ENCODE assay signal across 16 mouse cellular contexts in genomic region chr6:146999302-146999701, GRCm38 (mm10). TPM values are rescaled to one million over a fixed set of nuclear protein-coding genes. Genes with fewer than 3 reads are reported as not detected.
DNase-seq lines count a peak whose midpoint lies in the region.
"Had no signal": no experiment of that assay in that cellular context is flagged by ENCODE, and none has a peak within 500 bp of the region (broad histone marks: within the 10 kb centered on the region; RNA-seq: fewer than 3 reads in every experiment).

No protein-coding gene starts in this region.

- intact Hi-C loops in left cerebral cortex, postnatal 36 days (cut with DNase I) = no loop called here

- DNase-seq in layer of hippocampus, adult 11-12 months (ENCODE audit: low spot score) = peak; percentile 30
- DNase-seq in layer of hippocampus, adult 9-10 months (ENCODE audit: low spot score) = no peak
- peak; percentile 32 to 35 for DNase-seq in left cerebral cortex, postnatal 36 days (ENCODE audit: low spot score in 2 of 2)
- no peak for DNase-seq in left cerebral cortex, adult 11 months (ENCODE audit: low spot score)
- peak; percentile 78 for DNase-seq in brain, adult 2 months (ENCODE audit: low read depth, low spot score)
- peak; percentile 59 for DNase-seq in telencephalon, adult 2 months (ENCODE audit: low read depth, low spot score)
- DNase-seq: adrenal gland, postnatal 14 days; cerebellum, adult 2 months; cerebellum, postnatal 10 days; gastrocnemius, adult 2 months; gastrocnemius, postnatal 25 days had no signal

RNA-seq across cellular contexts. Expression of gene Rep15, which starts 33.1 kb away (rescaled TPM):
- total RNA-seq in left cerebral cortex, postnatal 36 days (2021) = 1 to 10 TPM; 1.1 to 2.7 TPM

RNA-seq across cellular contexts. Expression of gene Mrps35, which starts 43.3 kb away (rescaled TPM):
- total RNA-seq in left cerebral cortex, postnatal 36 days (2021) = 10 to 100 TPM; 45.2 to 52.9 TPM

RNA-seq across cellular contexts. Expression of gene 1700034J05Rik, which starts 45.1 kb away (rescaled TPM):
- total RNA-seq in left cerebral cortex, postnatal 36 days (2021) = not detected
- total RNA-seq: adrenal gland, adult 18-20 months; adrenal gland, postnatal 14 days; CH12.LX; gastrocnemius, adult 2 months; gastrocnemius, postnatal 25 days; granulocyte monocyte progenitor cell, adult 5-6 weeks; heart, adult 8-10 months; heart, postnatal 25 days had no signal

Comparison
In these comparisons a context has a peak if more than half of its experiments do, and no peak if none do; other contexts are left out.
1. DNase-seq: peak in layer of hippocampus, adult 11-12 months (single experiment), left cerebral cortex, postnatal 36 days (2 of 2), brain, adult 2 months (single experiment) and telencephalon, adult 2 months (single experiment); none in layer of hippocampus, adult 9-10 months (single experiment) and left cerebral cortex, adult 11 months (single experiment).